Mouse (Mus musculus): ENCODE measurements around the gene Mical3.

Gene Mical3

DNA sequence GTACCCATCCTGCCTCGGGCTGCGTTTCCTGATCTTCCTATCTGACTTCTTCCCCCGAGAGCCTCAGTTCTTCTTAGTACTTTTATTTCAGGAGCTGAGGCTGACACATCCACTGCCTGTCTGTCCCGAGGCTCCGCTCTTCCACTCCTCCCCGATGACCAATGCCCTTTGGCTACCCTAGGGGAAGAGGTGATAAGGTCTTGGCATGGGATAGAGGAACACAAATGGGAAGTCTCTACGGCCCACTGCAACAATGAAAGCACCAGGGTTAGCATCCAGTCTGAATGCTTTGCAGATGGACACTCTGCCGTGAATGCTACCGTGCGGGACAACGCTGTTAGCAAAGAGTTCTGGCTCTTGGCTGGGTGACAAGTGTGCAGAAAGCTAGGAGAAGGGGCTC is 116.5 kb downstream of the Mical3 start:
- DNase-seq (ENCODE audit: low spot score), result no peak

DNA sequence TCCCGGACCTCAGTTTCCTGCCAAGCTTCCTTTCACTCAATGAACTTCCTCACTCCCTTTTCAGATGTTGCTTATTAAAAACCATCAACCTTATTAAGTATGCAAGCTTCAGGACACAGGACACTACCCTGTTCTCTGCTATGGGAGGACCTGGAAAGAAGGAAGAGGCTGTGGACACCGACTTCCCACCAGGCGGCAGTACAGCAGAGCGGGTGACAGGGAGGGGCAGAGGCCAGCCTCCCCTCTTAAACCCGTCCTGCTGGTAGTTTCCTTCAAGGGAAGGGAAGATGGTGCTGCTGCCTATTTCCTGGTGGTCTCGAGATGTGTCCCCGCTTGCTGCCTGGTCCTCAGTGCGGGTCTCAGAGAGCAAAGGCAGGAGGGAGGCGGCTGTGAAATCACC is 117.0 kb downstream of the Mical3 start:
- DNase-seq (ENCODE audit: low spot score), result no peak

DNA sequence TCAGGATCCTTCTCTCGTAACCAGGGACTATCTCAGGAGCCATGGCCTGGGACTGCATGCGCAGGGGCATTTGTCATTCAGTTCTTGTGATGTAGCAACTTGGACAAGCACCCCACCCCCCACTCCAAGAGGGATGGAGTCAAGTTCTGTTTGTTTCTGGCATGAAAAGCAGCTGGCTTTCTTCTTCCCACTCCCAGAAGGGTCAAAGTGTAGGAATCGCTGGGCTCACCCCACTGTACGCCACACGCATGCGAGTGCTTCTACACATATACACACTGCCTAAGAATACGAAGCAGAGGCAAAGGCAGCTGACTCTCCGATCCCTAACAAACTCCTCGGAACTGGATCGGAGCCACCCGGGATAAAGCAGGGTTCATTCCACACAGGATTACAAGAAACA is 119.1 kb downstream of the Mical3 start:
- DNase-seq (ENCODE audit: low spot score), result no peak

DNA sequence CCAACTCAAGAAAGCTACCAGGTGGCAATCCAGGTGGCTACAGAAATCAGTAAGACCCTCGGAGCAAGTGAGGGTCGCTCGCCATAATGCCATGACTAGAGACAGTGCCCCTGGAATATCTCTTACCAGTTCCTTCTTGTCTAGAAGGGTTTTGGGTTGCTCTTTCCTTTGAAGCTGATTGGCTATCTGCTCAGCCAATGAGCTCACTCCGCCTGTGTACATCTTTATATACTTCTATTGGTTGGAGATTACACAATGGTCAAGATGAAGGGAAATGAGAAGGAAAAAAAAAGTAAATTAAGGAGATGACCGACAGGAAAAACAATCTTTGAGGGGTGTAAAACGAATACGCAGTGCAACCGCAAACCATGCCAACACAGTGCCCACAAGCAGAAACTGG is 121.1 kb downstream of the Mical3 start:
- no peak for DNase-seq (ENCODE audit: low spot score)

DNA sequence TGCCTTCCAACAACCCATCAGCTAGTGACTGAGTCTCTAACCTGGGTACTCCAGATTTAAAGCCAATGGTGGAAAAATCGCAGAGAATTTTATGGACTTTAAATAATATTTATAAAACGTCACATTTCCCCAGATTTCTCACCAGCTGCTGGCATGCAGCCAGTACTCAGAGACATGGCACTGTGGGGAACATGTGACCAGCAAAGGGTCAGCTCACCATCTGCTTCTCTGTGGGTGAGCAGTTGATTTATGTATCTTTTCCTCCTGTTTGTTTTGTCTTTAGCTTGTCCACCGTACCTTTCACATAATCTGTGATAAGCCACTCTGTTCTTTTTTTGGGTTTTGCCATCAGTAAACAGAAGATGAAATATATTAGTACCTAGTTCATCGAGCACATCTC is 125.8 kb downstream of the Mical3 start:
- DNase-seq (ENCODE audit: low spot score), result no peak

DNA sequence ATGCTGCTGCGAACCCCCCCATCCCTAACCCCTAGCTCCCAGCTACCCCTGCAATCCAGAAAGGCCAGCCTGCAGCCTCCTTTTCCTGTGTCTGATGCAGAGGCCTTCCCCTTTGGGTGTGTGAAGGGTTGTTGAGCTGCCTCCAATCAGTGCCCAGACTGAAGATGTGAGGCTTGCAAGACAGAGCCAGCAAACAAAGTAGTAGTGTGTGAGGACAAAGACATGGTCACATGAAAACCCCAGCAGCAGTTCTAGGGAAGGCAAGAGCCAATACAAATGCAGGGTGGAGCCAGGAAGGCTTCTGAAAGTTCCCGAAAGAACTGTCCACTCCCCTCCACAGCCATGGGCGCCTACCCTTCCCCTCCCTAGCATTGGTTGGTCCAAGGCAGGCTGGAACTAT is 127.8 kb downstream of the Mical3 start:
- no peak for DNase-seq (ENCODE audit: low spot score)

DNA sequence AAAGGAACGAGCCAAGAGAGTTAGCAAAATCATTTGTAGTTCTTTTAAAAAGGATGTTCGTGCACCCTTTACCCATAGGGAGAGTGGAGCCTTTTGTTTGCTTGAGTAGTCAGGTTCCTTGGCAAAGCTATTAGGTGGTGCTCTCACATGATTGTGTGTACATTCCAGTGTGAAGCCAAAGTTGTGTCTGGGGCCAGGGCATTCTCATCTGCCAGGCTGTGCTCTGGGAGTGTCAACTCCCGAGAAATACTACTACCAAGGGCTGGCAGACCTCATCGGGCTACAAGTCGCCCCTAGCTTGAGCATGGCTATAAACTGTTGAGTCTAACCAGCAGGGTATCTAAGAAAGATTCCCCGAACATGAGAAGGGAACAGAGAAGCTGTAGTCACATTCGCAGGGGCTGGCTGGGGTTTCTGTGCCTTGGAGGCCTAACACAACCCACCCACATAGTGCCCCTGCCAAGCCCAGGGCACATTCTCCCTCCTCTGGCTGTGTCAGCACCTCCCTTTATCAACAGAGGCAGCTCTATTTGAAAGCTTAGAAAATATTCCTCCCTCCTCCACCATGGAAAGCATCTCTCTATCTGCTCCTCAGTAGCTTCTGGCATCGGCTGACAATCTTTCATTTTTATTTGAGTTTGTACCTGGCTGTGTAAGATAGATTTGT is 130.8 kb downstream of the Mical3 start:
- no peak for DNase-seq (ENCODE audit: low spot score)

DNA sequence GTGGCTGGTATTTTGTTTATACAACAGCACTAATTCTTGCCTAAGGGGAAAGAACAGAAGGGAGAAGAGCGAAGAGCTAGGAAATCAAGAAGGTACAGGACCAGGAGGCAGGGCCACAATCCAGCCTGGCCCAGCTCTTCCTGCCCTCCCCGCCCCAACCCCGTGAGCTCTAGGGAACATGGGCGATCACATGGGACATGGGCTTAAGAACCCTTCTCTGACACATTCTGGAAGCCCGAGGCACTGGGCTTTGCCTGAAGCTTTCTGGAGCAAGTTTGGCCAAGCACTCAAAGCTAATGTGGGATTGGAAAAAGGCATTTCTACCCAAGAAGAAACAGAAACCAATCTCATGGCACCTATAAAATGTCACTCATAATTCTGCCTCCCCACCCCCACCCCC is 131.7 kb downstream of the Mical3 start:
- DNase-seq (ENCODE audit: low spot score), result no peak

DNA sequence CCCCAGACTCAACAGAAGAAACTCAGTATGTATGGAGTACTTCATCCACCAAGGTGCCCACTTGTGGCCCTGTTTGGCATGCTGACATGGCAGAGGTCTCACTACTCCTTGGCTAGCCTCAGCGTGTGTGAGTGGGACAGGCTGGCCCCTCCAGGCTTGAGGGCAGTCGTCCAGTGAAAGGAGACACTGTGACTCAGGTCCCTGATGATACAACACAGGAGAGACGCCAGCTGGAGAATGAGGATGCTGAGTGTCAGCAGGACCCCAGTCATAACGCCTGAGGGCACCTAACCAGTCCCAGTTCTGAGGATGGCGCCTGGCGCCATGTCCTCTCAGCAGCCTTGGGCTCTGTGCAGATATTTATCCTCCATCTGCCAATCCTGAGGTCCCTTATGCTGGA is 134.2 kb downstream of the Mical3 start:
- no peak for DNase-seq (ENCODE audit: low spot score)

DNA sequence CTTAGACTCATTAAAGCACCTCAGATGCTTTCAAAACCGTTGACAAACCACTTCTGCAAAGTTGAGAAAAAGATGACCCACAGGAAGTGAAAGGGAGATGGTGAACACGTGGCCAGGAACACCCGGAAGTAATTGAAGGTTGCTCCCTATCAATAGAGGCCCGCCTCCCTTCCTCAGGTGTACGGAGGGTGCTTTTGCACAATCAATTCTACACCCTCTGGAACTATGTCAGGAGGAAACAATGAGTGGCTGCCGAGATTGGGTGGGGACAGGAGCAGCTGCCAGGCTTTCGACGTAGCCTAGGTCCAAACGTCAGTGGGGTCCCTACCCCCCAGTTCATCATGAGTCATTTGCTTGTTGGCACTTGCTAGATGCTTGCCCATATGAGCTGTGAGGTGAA is 135.3 kb downstream of the Mical3 start:
- DNase-seq (ENCODE audit: low spot score), result no peak

DNA sequence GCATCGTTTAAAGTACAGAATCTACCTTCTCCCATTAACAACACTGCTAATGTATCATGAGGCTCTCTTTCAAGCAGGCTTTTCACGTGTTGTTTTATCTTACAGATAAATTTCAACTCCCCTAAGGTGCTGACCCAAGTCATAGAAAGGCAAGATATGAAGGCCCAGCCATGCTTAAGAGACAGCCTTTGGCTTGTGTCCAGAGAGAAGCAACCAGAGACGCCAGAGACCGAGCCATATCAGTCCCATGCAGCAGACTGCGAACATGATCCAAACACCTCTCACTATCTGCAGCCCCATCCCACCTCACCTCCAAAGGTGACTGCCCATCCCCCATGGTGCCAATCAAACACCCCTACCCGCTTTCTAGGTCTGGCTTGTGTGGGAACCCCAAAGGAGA is 138.9 kb downstream of the Mical3 start:
- DNase-seq (ENCODE audit: low spot score), result no peak

DNA sequence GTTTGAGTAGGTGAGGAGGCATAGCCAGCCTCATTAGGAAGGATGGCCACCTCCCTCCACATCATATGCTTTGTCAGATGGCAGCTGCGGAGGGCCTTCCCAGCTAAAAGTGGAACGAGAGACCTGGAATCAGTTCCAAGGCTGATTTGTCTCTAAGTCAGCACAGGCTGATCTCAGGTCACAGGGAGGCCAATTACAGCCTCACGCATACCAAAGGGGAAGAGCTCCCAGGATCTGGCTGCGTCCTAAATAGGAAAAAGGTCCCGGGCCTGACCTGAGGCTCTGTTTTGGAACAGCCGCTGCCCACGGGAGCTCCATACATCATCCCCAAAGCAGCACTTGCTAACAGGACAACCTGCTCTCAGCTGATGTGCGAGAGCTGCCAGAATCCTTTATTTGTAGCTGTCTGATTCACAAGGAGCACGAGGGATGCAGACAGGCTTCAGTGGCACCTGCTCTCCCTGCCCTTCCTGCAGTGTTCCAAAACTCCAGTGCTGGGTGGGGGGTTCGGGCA is 143.2 kb downstream of the Mical3 start:
- no peak for DNase-seq (ENCODE audit: low spot score)

DNA sequence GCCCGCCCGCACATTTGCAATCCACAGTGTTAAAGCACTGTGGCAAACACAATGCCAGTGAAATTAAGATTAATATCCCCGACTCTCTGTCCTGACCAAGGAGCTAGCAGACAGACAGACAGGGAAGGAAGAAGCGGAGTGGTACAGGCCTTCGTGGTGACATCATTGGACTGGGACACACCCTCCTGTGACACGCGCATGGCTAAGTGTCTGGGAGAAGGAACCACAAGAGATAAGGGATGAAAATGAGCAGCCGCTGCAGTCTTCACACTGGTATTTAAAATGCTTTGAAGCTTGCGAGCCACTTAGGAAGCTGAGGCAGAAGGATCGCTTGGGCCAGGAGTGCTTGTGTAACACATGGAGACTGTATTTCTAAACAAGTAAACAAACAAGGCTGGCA is 143.6 kb downstream of the Mical3 start:
- no peak for DNase-seq (ENCODE audit: low spot score)

DNA sequence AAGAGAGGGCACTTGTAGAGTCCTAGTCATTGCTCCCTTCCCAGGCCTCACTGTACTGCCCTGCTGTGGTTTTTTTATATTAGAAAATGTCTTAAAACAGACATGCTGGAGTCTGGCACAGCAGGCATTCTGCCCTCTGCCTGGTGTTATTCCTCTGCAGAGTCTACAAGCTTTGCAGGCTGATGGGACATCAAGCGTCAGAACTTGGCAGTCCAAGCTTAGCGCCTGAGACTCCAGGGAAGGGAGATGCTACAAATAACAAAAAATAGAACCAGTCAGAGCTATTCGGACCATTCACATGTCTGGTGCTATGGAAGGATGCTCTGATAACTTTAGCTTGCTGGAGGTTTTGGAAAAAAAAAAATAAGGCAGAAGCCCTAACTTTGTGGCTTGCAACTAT is 144.6 kb downstream of the Mical3 start:
- no peak for DNase-seq (ENCODE audit: low spot score)

DNA sequence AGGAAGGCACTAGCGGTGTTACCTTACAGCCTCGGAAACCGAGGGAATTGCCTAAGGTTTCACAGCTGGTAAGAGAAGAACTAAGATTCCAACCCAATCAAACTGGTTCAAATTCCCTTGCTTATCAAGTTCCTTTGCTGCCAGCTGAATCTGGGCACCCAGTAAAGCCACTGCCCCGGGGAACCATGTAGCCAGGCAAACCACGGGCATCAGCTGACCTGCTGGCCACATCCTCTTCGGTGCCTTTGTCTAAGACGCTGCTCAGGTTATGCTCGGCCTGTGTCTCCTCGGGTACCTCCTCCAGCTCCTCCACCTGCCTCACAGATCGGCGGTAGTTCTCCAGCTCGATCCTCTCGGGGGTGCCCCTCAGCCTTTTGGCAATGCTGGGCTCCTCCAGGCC is 148.5 kb downstream of the Mical3 start:
- DNase-seq (ENCODE audit: low spot score), result no peak

DNA sequence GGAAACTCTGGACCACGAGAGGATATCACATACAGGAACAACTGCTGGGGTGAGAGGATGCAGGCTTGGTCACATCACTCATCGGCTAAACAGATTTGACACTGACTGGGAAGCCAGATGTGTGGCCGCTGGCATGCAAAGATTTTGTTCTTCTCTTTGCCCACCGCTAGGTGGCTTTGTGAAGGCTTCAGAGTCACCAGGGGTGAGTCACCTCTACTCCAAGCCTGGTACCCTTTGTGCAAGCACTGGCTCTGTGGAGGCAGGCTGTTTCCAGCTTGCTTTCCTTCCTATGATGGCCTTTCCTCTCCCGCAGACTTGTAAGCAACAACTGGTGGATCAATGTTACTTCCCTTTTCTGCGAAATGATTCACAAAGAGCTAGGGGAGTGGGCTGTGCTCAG is 149.3 kb downstream of the Mical3 start:
- no peak for DNase-seq (ENCODE audit: low spot score)

DNA sequence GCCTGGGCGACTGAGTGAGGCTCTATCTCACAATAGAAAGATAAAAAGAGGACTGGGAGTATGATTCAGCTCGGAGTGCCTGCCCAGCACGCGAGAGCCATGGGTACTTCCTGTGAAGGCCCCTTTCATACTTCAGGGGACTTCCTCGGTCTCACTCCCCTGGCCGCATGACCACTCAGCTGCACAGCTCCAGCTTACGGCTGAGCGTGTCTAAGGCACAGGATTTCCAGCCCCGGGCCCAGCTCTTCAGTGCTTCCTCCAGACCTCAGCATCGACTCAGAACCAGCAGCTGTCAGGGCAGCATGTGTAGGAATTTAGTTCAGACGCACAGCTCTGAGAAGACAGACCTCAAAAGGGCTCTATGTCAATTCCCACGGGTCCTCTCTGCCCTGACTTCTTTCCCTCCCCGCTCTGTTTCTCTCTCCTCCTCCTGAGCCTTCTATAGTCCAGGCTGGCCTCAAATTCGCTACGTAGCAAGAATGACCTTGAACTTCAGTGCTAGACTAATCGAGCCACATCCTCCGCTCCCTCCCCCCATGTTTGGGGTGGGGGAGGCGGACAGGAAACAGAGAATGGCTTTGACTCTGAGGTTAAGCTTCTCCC is 152.7 kb downstream of the Mical3 start:
- no peak for DNase-seq (ENCODE audit: low spot score)

DNA sequence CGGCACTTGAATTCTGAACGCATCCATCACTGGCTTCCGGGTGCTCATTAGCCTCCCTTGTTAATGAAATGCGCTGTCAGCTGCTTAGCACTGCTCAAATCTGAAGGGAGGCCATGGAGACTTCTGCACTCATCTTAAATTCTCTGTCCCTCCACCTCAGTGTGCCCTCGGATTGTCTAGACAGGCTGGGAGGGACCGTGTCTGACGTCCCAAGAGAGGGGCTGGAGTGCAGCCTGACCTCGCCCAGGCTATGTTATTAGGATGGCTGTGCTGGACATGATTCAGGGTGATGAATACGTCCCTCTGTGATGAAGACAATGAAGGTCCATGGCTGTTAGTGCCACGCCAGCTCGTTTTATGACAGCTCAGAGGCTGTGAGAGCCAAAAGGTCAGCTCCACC is 153.8 kb downstream of the Mical3 start:
- no peak for DNase-seq (ENCODE audit: low spot score)

DNA sequence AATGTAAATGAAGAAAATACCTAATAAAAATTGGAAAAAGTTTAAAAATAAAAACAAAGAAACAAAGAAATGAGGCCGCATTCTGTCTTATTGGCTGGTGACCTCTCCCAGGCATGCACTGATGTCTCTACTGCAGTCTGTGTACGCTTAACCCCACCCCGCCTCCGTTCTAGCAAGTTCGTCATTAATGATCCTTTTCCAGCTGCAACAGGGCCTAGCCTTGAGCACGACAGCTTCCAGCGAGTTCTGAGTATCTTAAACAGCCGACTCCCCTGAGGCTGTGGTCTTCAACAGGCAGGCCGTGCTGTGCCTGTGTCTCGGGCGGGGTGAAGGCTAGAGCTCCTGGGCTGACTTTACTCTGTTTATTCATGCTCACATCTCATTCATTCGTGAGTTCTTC is 154.7 kb downstream of the Mical3 start:
- DNase-seq (ENCODE audit: low spot score), result no peak

DNA sequence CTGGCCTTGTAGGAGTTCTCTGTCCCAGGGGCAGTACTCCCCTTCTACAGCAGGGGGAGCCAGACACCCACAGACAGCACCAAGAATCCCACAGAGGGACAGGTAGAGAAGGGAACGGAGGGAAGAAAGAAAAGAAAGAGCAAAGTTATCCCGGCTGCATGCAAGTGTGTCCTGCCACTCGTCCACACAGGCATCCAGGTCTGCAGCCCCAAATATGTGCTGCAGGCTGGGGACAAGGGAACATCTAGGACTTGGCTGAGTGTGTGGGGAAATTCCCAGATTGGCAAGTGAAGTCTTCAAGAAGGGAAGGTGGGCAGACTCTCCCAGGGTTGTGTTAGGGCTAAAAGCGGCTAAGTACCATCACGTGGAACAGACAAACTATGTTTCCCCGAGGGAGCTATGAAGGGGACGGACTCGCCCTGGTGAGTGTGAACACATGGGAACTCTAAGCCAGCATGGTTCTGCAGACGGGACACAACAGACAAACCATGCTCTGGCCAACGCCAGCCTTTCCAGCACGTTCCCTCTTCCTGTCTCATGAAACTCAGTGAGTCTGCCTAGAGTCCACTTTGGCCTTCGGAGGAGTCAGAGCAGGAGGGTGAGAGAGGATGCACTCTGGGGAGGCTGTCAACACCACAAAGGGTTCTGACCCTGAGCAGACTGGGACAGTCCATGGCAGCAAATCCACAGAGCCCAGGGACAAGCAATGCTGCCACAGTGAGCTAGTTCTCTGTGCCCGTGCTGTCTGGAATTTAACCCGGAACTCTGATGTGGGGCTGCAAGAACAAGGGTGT is 158.8 kb downstream of the Mical3 start:
- DNase-seq (ENCODE audit: low spot score), result peak; percentile 34

DNA sequence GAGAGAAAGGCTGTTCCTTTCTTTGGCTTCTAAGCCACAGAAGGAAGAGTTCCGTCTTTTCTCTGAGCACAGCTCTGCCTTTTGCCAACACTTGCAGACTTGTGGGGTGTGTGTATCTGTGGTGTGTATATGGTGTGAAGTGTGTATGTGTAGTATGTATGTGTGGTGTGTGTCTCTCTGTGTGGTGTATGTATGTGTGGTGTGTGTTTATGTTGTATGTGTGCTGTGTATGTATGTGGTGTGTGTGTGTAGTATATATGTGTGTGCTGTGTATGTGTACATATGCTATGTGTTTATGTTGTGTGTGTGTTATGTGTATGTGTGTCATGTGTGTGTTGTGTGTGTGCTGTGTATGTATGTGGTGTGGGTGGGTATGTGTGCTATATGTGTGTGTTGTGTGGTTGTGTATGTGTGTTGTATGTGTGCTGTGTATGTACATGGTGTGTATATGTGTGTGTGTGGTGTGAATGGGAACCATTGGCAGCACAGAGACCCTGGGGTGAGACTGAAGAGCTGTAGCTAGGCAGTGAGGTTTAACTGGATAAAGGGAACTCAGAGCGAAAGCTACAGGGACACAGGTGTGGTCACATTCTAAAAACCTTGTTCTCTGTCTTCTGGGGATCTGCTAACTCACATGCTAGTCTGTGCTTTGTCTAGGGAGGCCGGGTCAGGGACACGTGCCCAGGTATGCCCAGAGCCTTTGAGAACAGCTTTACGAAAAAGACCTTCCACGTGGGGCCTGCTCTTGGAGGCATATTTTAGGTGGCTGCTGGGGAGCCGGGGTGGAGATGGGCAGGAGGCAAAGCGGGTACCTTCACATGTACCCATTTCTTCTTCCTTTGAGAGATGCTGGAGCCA is 159.6 kb downstream of the Mical3 start:
- DNase-seq (ENCODE audit: low spot score), result no peak

DNA sequence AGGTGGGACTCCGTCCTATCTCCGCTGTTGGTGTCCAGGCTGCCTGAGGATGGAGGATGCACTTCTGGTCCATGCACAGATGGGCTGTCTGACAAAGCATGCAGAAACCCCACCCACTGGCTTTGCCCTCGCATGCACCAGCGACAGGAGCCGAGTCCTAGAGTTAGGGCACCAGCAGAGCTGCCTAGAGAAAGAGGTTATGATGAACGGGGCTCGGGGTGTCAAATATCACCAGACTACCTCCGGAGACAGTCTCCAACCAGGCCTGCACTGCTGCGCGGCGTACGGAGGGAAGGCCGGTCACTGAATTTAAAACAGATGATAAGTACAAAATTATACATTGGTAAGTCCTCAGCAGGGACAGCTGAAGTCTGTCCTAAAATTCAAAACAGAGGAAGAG is 165.0 kb downstream of the Mical3 start:
- no peak for DNase-seq (ENCODE audit: low spot score)

All from urinary bladder, postnatal 10 days (tissue).